Mouse (Mus musculus): ENCODE measurements around the gene Fkbp10.

GRCm38 (mm10) chr11:100465229-100465792, 49.8 kb downstream of the Fkbp10 start:
- TF ChIP-seq CTCF (conservative IDR thresholded peaks at IDR 0.05; ENCODE audit: low read length): no peak
- no peak for TF ChIP-seq POU5F1 (IDR thresholded peaks at IDR 0.05; ENCODE audit: borderline replicate concordance, low read length)
